Mouse (Mus musculus) liver, embryonic 16.5 days (tissue): ENCODE results near the gene St7. TPM values are rescaled to one million over a fixed set of nuclear protein-coding genes. Genes with fewer than 3 reads are reported as not detected.

ENCODE experiments used
- ATAC-seq: fragments of 200-750 bp; cut with Nextera tagmentation; 2 replicates; pipeline ENCODE4 v1.8.0; 2017; ENCODE audit warnings: low read depth, mild to moderate bottlenecking, moderate number of reproducible peaks, moderate library complexity
- H3K27ac ChIP-seq: fragments of 300-500 bp; sonication (generic); 2 replicates; pipeline ENCODE4 v1.5.1; 2014; ENCODE audit warnings: mild to moderate bottlenecking, low read length
- H3K27me3 ChIP-seq: fragments of 300-500 bp; sonication (generic); 2 replicates; pipeline ENCODE4 v1.6.1; 2014; ENCODE audit warnings: low read depth, low read length, mixed read lengths; ENCODE audit not compliant: control insufficient read depth, insufficient read depth
- H3K36me3 ChIP-seq: fragments of 300-500 bp; sonication (generic); 2 replicates; pipeline ENCODE4 v1.6.1; 2014; ENCODE audit warnings: mild to moderate bottlenecking; ENCODE audit not compliant: control insufficient read depth, insufficient read depth
- H3K4me1 ChIP-seq: fragments of 300-500 bp; sonication (generic); 2 replicates; pipeline ENCODE4 v1.6.1; 2014; ENCODE audit warnings: low read depth, low read length, mixed read lengths; ENCODE audit not compliant: control insufficient read depth
- H3K4me2 ChIP-seq: fragments of 300-500 bp; sonication (generic); 2 replicates; pipeline ENCODE4 v1.6.1; 2014; ENCODE audit warnings: low read depth, low read length, mixed read lengths
- H3K4me3 ChIP-seq: fragments of 300-500 bp; sonication (generic); 2 replicates; pipeline ENCODE4 v1.5.1; 2014; ENCODE audit warnings: low read depth, mild to moderate bottlenecking, low read length
- H3K9ac ChIP-seq: fragments of 300-500 bp; sonication (generic); 2 replicates; pipeline ENCODE4 v1.6.1; 2014; ENCODE audit warnings: low read depth, low read length
- H3K9me3 ChIP-seq: fragments of 300-500 bp; sonication (generic); replicated peaks from 2 replicates; pipeline ENCODE4 v1.6.1; 2016; ENCODE audit warnings: low read length; ENCODE audit not compliant: control insufficient read depth
- WGBS: fragments of 180-500 bp; shearing (Covaris S2); extraction: QIAGEN DNeasy Blood & Tissue Kit; methylation state at CpG from one replicate; pipeline ENCODE4 v1.1.7; 2014; ENCODE audit not compliant: insufficient replicate concordance; 5-methylcytosine and 5-hydroxymethylcytosine counted together
- polyA plus RNA-seq: library from polyadenylated mRNA; unstranded; fragments of >200 nt; fragmentation: Nextera tagmentation; extraction: Ambion mirVana; gene quantifications from 2 replicates; pipeline ENCODE4 v1.2.1, GENCODE M21; 2015

The St7 gene
- polyA plus RNA-seq, 1 experiment from 2014 or later = 9.3 TPM

GRCm38 (mm10) chr6:17763963-17764659 is 71.4 kb downstream of the St7 start:
- Histone ChIP-seq H3K36me3 (no peaks in the 10 kb centered on the region), H3K4me2 (peak overlapping the region; percentile 29; the same call in 1 of the 2 replicates)
- peak; percentile 81 for ATAC-seq

GRCm38 (mm10) chr6:17764660-17764998 is 71.9 kb downstream of the St7 start:
- Histone ChIP-seq H3K9ac (no peak overlapping the region), H3K27ac (no peak overlapping the region), H3K36me3 (no peaks in the 10 kb centered on the region), H3K9me3 (no peaks in the 10 kb centered on the region), H3K4me3 (no peak overlapping the region), H3K4me2 (no peak overlapping the region), H3K27me3 (no peaks in the 10 kb centered on the region), H3K4me1 (peaks cover 12% of the 10 kb centered on the region)
- 68% methylated on average over 2 of the region's 2 CpGs for WGBS
- no peak for ATAC-seq

More at GRCm38 (mm10) chr6:17763963-17764659, 71.4 kb downstream of the St7 start:
- Histone ChIP-seq H3K27ac (peak overlapping the region; percentile 56), H3K9me3 (no peaks in the 10 kb centered on the region), H3K4me1 (peaks cover 12% of the 10 kb centered on the region), H3K4me3 (no peak overlapping the region), H3K27me3 (no peaks in the 10 kb centered on the region), H3K9ac (no peak overlapping the region)
- 40% methylated on average over 9 of the region's 9 CpGs for whole genome bisulfite sequencing

GRCm38 (mm10) chr6:17769972-17770644 is 77.4 kb downstream of the St7 start:
- Histone ChIP-seq H3K4me1 (peaks cover 19% of the 10 kb centered on the region), H3K9me3 (no peaks in the 10 kb centered on the region), H3K27me3 (no peaks in the 10 kb centered on the region), H3K27ac (peak overlapping the region; percentile 69), H3K36me3 (no peaks in the 10 kb centered on the region), H3K4me2 (peak overlapping the region; percentile 19), H3K4me3 (no peak overlapping the region), H3K9ac (no peak overlapping the region)
- ATAC-seq = peak; percentile 47
- WGBS = 64% methylated on average over 9 of the region's 9 CpGs

GRCm38 (mm10) chr6:17770645-17771345 is 78.1 kb downstream of the St7 start:
- Histone ChIP-seq H3K27ac (peak overlapping the region; percentile 69), H3K4me3 (no peak overlapping the region), H3K9me3 (no peaks in the 10 kb centered on the region), H3K4me1 (peaks cover 20% of the 10 kb centered on the region), H3K36me3 (no peaks in the 10 kb centered on the region), H3K9ac (no peak overlapping the region), H3K4me2 (peak overlapping the region; percentile 19), H3K27me3 (no peaks in the 10 kb centered on the region)
- 0 out of 2 replicates have a peak, but pooled peaks have one; percentile 44 for ATAC-seq
- 20% methylated on average over 8 of the region's 8 CpGs for WGBS

- H3K9ac ChIP-seq = no peak overlapping the region
- 47% methylated on average over 1 of the region's 1 CpGs for WGBS
- H3K27ac ChIP-seq = 0 out of 2 replicates have a peak overlapping the region, but pooled peaks have one; percentile 10
- no peak for ATAC-seq
- H3K9me3 ChIP-seq = no peaks in the 10 kb centered on the region
- no peak overlapping the region for H3K4me3 ChIP-seq
- peaks cover 22% of the 10 kb centered on the region for H3K4me1 ChIP-seq
- H3K4me2 ChIP-seq = no peak overlapping the region
- no peaks in the 10 kb centered on the region for H3K27me3 ChIP-seq
- H3K36me3 ChIP-seq = no peaks in the 10 kb centered on the region
Measured at GRCm38 (mm10) chr6:17771456-17771855, 78.7 kb downstream of the St7 start.

GRCm38 (mm10) chr6:17772514-17772913 is 79.8 kb downstream of the St7 start:
- no peaks in the 10 kb centered on the region for H3K36me3 ChIP-seq
- WGBS = 59% methylated on average over 3 of the region's 3 CpGs
- H3K4me2 ChIP-seq = no peak overlapping the region
- no peaks in the 10 kb centered on the region for H3K27me3 ChIP-seq
- H3K9me3 ChIP-seq = no peaks in the 10 kb centered on the region
- H3K9ac ChIP-seq = no peak overlapping the region
- no peak for ATAC-seq
- H3K4me1 ChIP-seq = peaks cover 30% of the 10 kb centered on the region
- H3K27ac ChIP-seq = peak overlapping the region; percentile 18
- H3K4me3 ChIP-seq = no peak overlapping the region

- 53% methylated on average over 7 of the region's 7 CpGs for WGBS
- no peak for ATAC-seq
- Histone ChIP-seq H3K9ac (no peak overlapping the region), H3K4me3 (no peak overlapping the region), H3K4me1 (peaks cover 26% of the 10 kb centered on the region), H3K27me3 (no peaks in the 10 kb centered on the region), H3K4me2 (no peak overlapping the region), H3K36me3 (no peaks in the 10 kb centered on the region), H3K27ac (no peak overlapping the region), H3K9me3 (no peaks in the 10 kb centered on the region)
Measured at GRCm38 (mm10) chr6:17776041-17776440, 83.3 kb downstream of the St7 start.

- peaks cover 23% of the 10 kb centered on the region for H3K4me1 ChIP-seq
- H3K36me3 ChIP-seq = no peaks in the 10 kb centered on the region
- no peaks in the 10 kb centered on the region for H3K9me3 ChIP-seq
- WGBS = 58% methylated on average over 6 of the region's 6 CpGs
- H3K27ac ChIP-seq = peak overlapping the region; percentile 56
- 0 out of 2 replicates have a peak overlapping the region, but pooled peaks have one; percentile 3 for H3K4me2 ChIP-seq
- H3K4me3 ChIP-seq = no peak overlapping the region
- ATAC-seq = peak; percentile 89
- no peaks in the 10 kb centered on the region for H3K27me3 ChIP-seq
- no peak overlapping the region for H3K9ac ChIP-seq
Measured at GRCm38 (mm10) chr6:17777018-17777799, 84.5 kb downstream of the St7 start.
